Mouse (Mus musculus): Measurements from ENCODE around the gene Pdgfra. TPM values are rescaled to one million over a fixed set of nuclear protein-coding genes. Genes with fewer than 3 reads are reported as not detected.

Pdgfra gene
- polyA plus RNA-seq, 1 experiment from 2014 or later: 148 TPM

DNA sequence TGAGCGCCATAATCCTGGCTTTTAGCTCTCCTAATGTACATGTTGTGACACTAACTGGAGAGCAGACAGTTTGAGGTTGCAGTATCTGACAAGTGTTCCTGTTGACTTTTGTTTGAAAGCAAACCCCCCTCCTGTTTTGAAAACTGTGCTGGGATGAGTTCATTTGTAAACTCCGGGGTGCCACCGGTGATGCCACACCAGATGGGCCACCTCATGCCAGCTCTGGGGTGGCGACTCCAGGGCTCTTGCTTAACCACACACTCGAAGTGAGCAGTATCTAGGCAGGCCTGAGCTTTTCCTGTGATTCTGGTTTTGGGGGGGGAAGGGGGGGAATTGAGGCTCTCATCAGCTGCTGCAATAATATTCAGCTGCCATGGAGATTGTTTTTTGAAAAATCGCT is 31.6 kb downstream of the Pdgfra start:
- no peaks in the 10 kb centered on the region for H3K27me3 ChIP-seq
- no peak overlapping the region for H3K27ac ChIP-seq
- H3K4me2 ChIP-seq: no peak overlapping the region
- WGBS: 94% methylated on average over 6 of the region's 6 CpGs
- H3K4me3 ChIP-seq (replicated peaks): no peak overlapping the region
- H3K9ac ChIP-seq (replicated peaks): no peak overlapping the region
- ATAC-seq (ENCODE audit: insufficient number of reproducible peaks, insufficient read depth, low FRiP score, low TSS enrichment, low read depth): no peak
- no peaks in the 10 kb centered on the region for H3K9me3 ChIP-seq
- no peaks in the 10 kb centered on the region for H3K4me1 ChIP-seq (replicated peaks)
- peaks cover 99% of the 10 kb centered on the region for H3K36me3 ChIP-seq

DNA sequence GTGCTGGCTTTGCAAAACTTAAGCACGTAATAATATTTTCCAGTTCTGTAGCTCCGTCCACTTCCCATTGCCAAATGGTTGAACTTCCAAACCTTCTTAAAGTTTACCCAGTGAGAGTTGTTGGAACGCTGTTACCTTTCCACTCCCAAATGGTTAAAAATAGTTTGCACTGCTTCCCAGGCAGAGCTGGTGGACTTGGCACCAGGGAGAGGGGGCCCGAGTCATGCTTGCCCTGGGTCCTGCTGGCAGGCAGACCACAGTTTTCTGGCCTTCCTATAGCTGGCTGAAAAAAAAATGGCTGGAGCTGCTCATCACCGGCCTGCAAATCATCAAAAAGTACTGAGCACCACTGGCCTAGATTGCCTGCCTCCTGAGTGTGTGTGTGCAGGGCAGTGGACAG is 32.0 kb downstream of the Pdgfra start:
- no peaks in the 10 kb centered on the region for H3K9me3 ChIP-seq
- H3K27me3 ChIP-seq: no peaks in the 10 kb centered on the region
- H3K9ac ChIP-seq (replicated peaks): no peak overlapping the region
- no peak for ATAC-seq (ENCODE audit: insufficient number of reproducible peaks, insufficient read depth, low FRiP score, low TSS enrichment, low read depth)
- H3K4me2 ChIP-seq: no peak overlapping the region
- no peak overlapping the region for H3K27ac ChIP-seq
- peaks cover 99% of the 10 kb centered on the region for H3K36me3 ChIP-seq
- no peaks in the 10 kb centered on the region for H3K4me1 ChIP-seq (replicated peaks)
- no peak overlapping the region for H3K4me3 ChIP-seq (replicated peaks)
- WGBS: 97% methylated on average over 5 of the region's 5 CpGs

DNA sequence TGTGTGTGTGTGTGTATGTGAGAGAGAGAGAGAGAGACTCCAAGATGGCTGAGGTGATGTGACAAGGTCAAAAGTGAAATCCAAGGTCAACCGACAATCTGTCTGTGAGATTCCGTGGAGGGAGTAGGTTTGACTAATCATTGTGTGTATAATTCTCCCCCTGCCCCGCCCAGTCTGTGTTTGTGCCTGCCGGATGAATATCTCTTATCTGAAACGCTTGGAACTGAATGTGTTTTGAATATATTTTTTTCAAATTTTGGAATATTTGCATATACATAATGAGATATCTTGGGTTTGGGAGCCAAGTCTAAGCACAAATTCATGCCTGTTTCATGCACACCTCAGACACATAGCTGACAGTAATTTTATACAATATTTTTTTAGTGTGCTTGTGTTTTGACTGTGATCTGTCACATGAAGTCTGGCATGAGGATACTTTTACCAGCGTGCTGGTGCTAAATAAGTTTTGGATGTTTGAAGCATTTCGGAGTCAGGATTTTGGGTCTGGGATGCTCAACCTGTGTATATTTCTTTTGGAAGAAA is 32.7 kb downstream of the Pdgfra start:
- Histone ChIP-seq H3K4me2 (no peak overlapping the region), H3K4me3 (replicated peaks) (no peak overlapping the region), H3K27me3 (no peaks in the 10 kb centered on the region), H3K27ac (no peak overlapping the region), H3K9ac (replicated peaks) (no peak overlapping the region), H3K36me3 (peaks cover 99% of the 10 kb centered on the region), H3K4me1 (replicated peaks) (no peaks in the 10 kb centered on the region), H3K9me3 (no peaks in the 10 kb centered on the region)
- WGBS: 91% methylated on average over 7 of the region's 7 CpGs
- ATAC-seq (ENCODE audit: insufficient number of reproducible peaks, insufficient read depth, low FRiP score, low TSS enrichment, low read depth): no peak

DNA sequence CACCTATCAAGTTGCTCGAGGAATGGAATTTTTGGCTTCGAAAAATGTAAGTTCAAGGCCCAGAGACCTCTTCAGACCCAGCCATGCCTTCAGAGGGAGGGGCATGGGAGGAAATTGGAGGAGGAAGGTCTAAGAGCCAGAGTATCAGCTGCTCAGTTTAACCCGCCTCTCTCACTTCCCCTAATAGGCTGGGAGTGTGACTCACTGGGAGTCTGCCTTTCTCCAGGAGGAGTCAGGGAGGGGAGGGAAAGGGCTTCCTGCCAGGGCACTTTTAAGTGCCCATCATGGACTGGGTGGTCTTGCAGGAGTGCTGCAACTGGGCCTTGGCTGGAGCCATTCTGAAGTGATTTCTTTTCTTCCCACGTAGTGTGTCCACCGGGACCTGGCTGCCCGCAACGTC is 33.5 kb downstream of the Pdgfra start:
- peaks cover 99% of the 10 kb centered on the region for H3K36me3 ChIP-seq
- H3K9ac ChIP-seq (replicated peaks): no peak overlapping the region
- H3K9me3 ChIP-seq: no peaks in the 10 kb centered on the region
- H3K27me3 ChIP-seq: no peaks in the 10 kb centered on the region
- 85% methylated on average over 7 of the region's 7 CpGs for WGBS
- no peak overlapping the region for H3K4me3 ChIP-seq (replicated peaks)
- H3K27ac ChIP-seq: no peak overlapping the region
- H3K4me1 ChIP-seq (replicated peaks): no peaks in the 10 kb centered on the region
- no peak overlapping the region for H3K4me2 ChIP-seq
- no peak for ATAC-seq (ENCODE audit: insufficient number of reproducible peaks, insufficient read depth, low FRiP score, low TSS enrichment, low read depth)

DNA sequence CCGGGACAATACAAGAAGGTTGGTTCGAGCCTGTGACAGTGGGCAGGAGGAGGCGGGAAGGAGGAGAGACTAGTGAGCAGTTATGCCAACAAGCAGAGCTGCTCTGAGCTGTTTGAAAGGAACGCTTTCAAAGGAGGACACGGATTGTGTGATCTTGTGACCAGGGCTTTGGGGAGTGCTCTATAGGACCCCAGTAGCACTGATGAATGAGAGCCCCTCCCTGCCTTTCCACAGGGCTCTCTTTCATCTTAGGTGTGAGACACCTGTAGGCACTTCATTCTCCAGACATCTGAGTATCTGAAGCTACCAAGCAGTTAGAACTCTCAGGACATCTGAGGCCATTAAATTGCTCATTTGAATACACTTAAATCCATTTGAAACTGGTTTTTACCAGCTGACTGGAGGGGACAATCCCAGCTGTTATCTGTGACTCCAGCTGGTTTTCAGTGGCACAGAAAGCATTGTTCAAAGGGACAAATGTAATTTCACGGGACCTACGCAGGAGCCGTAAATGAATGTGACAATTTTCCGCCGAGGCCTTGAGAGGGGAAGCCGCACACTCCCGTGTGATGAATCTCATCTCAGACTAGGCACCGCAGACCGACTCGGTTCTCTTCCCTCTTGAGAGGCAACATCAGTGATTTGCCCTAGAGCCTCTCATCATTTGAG is 37.4 kb downstream of the Pdgfra start:
- Histone ChIP-seq H3K27ac (no peak overlapping the region), H3K9me3 (no peaks in the 10 kb centered on the region), H3K36me3 (peaks cover 94% of the 10 kb centered on the region), H3K4me3 (replicated peaks) (no peak overlapping the region), H3K4me2 (no peak overlapping the region), H3K27me3 (no peaks in the 10 kb centered on the region), H3K9ac (replicated peaks) (no peak overlapping the region), H3K4me1 (replicated peaks) (no peaks in the 10 kb centered on the region)
- WGBS: 86% methylated on average over 15 of the region's 15 CpGs
- no peak for ATAC-seq (ENCODE audit: insufficient number of reproducible peaks, insufficient read depth, low FRiP score, low TSS enrichment, low read depth)

DNA sequence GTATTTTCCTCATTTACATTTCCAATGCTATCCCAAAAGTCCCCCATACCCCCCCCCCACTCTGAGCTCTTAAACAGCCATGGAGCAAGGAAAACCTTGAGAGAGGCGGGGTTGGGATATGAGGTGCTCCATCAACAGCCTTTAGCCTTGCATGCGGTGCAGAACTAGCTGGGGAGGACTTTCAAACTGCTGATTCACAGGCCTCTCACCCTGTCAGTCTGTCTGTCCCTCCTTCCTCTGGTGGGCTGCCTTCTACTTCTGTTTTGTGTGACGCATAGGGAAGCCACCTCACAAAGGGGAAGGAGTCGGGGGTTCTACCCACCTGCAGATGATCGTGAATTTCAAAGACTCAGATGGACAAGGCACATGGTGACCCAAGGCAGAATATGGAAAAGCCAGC is 41.0 kb downstream of the Pdgfra start:
- Histone ChIP-seq H3K27ac (no peak overlapping the region), H3K4me1 (replicated peaks) (no peaks in the 10 kb centered on the region), H3K9ac (replicated peaks) (no peak overlapping the region), H3K36me3 (peaks cover 94% of the 10 kb centered on the region), H3K9me3 (no peaks in the 10 kb centered on the region), H3K4me2 (no peak overlapping the region), H3K4me3 (replicated peaks) (no peak overlapping the region), H3K27me3 (no peaks in the 10 kb centered on the region)
- ATAC-seq (ENCODE audit: insufficient number of reproducible peaks, insufficient read depth, low FRiP score, low TSS enrichment, low read depth): no peak
- 92% methylated on average over 5 of the region's 5 CpGs for WGBS

DNA sequence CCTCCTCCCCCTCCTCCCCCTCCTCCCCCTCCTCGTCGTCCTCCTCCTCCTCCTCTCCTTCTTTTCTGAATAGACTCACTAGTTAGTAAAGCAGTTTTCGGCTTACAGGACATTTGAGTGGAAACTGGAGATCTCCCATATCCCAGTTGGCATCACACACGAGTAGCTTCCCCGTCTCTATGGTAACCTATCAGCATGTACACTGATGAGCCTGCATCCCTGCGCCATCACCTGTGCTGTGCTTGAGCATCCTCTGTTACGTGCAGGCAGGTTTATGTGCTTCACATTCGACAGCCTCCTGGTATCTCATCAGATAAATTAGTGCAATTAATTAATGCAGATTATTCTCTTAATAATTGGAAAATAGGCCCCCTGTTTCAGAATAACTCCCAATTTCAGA is 46.3 kb downstream of the Pdgfra start:
- no peak overlapping the region for H3K9ac ChIP-seq (replicated peaks)
- no peak for ATAC-seq (ENCODE audit: insufficient number of reproducible peaks, insufficient read depth, low FRiP score, low TSS enrichment, low read depth)
- no peak overlapping the region for H3K4me2 ChIP-seq
- H3K36me3 ChIP-seq: peaks cover 80% of the 10 kb centered on the region
- H3K4me1 ChIP-seq (replicated peaks): no peaks in the 10 kb centered on the region
- WGBS: 81% methylated on average over 8 of the region's 8 CpGs
- H3K27me3 ChIP-seq: no peaks in the 10 kb centered on the region
- H3K27ac ChIP-seq: no peak overlapping the region
- no peak overlapping the region for H3K4me3 ChIP-seq (replicated peaks)
- H3K9me3 ChIP-seq: no peaks in the 10 kb centered on the region

DNA sequence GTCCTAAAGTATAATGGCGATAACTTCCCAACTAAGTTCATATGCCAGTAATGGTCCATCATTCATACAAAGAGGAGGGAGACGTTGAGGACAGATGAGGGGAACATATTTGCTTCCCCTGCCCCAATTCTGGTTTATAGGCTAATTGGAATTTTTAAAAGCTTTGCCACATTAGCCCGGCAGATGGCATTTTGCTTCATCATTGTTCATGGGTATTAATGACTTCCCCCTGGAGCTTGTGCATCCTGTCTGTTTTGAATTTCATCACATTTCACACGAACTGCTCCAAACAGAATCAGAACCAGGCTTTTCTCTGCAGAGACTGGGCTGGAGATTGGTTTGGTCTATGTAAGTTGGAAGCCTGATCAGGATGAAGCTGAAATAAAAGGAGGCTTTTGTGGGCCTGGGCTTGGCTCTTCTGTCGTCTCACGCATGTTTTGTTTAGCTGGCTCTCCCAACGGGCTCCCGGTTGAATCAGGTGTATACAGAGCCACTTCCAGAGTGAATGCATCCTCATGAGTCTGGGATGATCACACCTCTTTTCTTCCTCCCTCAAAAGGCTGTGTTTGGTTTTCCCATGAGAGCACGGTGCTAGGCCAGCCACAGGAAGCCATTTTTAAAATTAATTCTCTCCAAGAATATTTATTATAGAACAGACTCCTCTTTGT is 47.7 kb downstream of the Pdgfra start:
- Histone ChIP-seq H3K4me1 (replicated peaks) (no peaks in the 10 kb centered on the region), H3K27me3 (no peaks in the 10 kb centered on the region), H3K9ac (replicated peaks) (no peak overlapping the region), H3K27ac (no peak overlapping the region), H3K4me3 (replicated peaks) (no peak overlapping the region), H3K4me2 (no peak overlapping the region), H3K9me3 (no peaks in the 10 kb centered on the region), H3K36me3 (peaks cover 67% of the 10 kb centered on the region)
- WGBS: 70% methylated on average over 9 of the region's 9 CpGs
- ATAC-seq (ENCODE audit: insufficient number of reproducible peaks, insufficient read depth, low FRiP score, low TSS enrichment, low read depth): no peak

DNA sequence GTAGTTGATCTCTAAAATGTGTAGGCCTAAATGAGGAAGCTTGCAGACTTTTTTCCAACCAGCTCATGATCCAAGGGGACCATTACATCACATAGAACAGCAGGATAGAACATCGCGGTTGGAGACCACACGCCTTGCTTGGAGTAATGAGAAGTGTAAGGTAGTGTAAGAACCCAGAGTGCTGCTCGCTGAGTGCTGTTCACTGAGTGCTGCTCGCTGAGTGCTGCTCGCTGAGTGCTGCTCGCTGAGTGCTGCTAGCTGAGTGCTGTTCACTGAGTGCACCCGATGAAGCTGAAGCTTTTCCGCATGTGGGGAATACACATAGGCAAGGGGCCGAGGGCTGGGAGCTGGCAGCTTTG is 48.3 kb downstream of the Pdgfra start:
- Histone ChIP-seq H3K27ac (no peak overlapping the region), H3K9me3 (no peaks in the 10 kb centered on the region), H3K4me2 (no peak overlapping the region), H3K4me1 (replicated peaks) (no peaks in the 10 kb centered on the region), H3K27me3 (no peaks in the 10 kb centered on the region), H3K4me3 (replicated peaks) (no peak overlapping the region), H3K36me3 (peaks cover 62% of the 10 kb centered on the region), H3K9ac (replicated peaks) (no peak overlapping the region)
- 92% methylated on average over 10 of the region's 10 CpGs for WGBS
- ATAC-seq (ENCODE audit: insufficient number of reproducible peaks, insufficient read depth, low FRiP score, low TSS enrichment, low read depth): no peak

DNA sequence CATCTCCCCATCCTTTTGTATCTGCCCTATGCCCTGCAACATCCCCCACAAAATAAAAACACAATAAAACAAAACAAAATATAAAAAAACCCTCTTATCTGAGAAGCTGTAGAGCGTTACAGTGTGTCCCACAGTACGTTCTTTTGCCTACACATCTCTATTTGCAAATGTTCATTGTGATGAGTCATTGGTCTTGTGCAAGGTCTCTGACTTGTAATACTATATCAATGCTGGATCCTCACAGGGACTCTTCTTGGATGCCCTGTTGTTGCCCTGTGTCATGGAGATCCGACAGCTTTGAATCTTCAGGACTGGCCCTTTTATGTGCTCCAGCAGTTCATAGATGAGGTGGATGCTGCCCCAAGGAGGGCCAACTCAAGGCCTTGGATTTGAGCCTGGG is 55.8 kb downstream of the Pdgfra start:
- H3K4me1 ChIP-seq (replicated peaks): no peaks in the 10 kb centered on the region
- WGBS: 88% methylated on average over 3 of the region's 3 CpGs
- no peaks in the 10 kb centered on the region for H3K27me3 ChIP-seq
- H3K4me3 ChIP-seq (replicated peaks): no peak overlapping the region
- H3K27ac ChIP-seq: no peak overlapping the region
- no peak overlapping the region for H3K9ac ChIP-seq (replicated peaks)
- H3K36me3 ChIP-seq: no peaks in the 10 kb centered on the region
- ATAC-seq (ENCODE audit: insufficient number of reproducible peaks, insufficient read depth, low FRiP score, low TSS enrichment, low read depth): no peak
- no peaks in the 10 kb centered on the region for H3K9me3 ChIP-seq
- H3K4me2 ChIP-seq: no peak overlapping the region

DNA sequence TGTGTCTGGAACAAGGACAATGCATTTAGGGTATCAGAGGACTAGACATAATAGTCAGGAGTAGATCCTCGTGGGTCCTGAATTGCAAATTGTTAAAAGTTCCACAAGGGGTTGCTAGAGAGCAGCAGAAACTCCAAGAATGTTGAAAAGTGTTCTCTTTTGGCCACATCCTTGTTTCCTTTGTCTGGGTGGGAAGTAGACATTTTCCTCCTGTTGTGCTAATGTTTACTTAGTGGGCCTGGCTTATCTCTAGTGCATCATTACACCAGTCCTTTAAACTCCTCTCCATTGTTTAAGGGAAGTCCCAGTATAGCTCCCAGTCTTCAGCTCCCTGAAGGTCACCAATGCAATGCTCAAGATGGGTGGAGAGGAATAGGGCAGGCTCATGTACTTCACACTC is 57.9 kb downstream of the Pdgfra start:
- no peak overlapping the region for H3K27ac ChIP-seq
- 17% methylated on average over 1 of the region's 1 CpGs for whole genome bisulfite sequencing

DNA sequence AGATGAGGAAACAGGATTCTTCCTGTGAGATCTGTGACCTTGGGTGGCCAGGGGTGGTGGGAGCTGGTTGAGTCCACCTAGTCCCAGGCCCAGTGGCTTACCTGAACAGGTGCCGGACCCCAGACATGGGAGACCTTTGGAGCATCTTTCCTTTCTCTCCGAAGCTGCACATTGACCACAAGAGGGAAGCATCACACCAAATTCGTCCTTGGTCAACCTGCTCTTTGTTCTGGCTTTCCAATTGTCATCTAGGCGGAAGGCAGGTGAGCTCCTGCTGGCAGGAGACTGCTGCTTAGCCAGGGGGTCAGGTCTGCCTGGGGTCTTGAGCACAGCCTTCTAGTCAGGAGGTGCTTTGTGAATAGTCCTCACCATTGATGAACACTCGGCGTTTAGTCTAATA is 62.4 kb downstream of the Pdgfra start:
- H3K4me1 ChIP-seq (replicated peaks): no peaks in the 10 kb centered on the region
- ATAC-seq (ENCODE audit: insufficient number of reproducible peaks, insufficient read depth, low FRiP score, low TSS enrichment, low read depth): no peak
- H3K9me3 ChIP-seq: no peaks in the 10 kb centered on the region
- H3K36me3 ChIP-seq: no peaks in the 10 kb centered on the region
- no peak overlapping the region for H3K27ac ChIP-seq
- 51% methylated on average over 6 of the region's 6 CpGs for WGBS
- H3K4me2 ChIP-seq: no peak overlapping the region
- H3K4me3 ChIP-seq (replicated peaks): no peak overlapping the region
- H3K27me3 ChIP-seq: no peaks in the 10 kb centered on the region
- H3K9ac ChIP-seq (replicated peaks): no peak overlapping the region

More for the DNA sequence above, 57.9 kb downstream of the Pdgfra start:
- Histone ChIP-seq H3K36me3 (no peaks in the 10 kb centered on the region), H3K4me3 (replicated peaks) (no peak overlapping the region), H3K27me3 (no peaks in the 10 kb centered on the region), H3K4me1 (replicated peaks) (no peaks in the 10 kb centered on the region), H3K9me3 (no peaks in the 10 kb centered on the region), H3K4me2 (no peak overlapping the region), H3K9ac (replicated peaks) (no peak overlapping the region)
- ATAC-seq (ENCODE audit: insufficient number of reproducible peaks, insufficient read depth, low FRiP score, low TSS enrichment, low read depth): no peak

Measured in limb, embryonic 12.5 days (tissue).